Mouse (Mus musculus): ENCODE results near the gene Unc45a.

Gene Unc45a

DNA sequence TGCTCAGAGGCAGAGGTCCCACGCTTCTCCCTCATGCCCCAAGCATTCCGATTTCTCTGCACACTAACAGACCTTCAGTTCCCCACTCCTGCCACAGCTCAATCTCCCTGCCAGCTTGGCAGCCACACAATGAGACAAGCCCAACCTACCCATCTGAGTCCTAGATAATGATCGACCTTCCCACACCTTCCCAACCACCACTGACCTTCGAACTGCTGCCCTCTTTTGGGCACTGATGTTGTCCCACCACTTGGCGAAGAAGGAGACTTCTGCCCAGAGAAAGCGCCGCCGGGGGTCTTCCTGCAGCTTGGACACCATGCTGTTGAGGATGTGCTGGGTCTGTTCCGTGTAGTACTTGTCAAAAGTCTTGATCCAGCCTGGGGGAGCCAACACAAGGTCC, 27.2 kb upstream of the Unc45a start:
- DNase-seq (ENCODE audit: low read depth, low spot score), result no peak

DNA sequence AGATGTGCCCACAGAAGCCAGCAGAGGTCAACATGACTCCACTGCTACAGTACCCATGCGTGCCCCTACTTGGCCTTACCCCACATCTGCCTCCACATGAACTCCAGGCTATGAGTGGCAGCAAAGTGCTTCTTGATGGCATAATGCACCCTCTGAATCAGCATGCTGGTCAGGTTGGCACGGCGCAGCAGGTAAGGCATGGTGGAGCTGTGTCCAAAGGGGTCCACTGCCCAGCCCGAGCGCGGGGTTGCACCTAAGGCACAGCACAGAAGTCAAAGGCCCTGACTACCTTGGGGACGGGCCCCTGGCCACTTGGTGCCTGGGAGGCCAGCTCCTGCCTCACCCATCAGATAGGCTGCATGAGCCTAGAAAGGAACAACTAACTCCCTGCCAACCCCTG, 26.4 kb upstream of the Unc45a start:
- no peak for DNase-seq (ENCODE audit: low read depth, low spot score)

- no peak for DNase-seq (ENCODE audit: low read depth, low spot score)
These were observed 25.0 kb upstream of the Unc45a start for GRCm38 (mm10) chr7:80365759-80366158.

DNA sequence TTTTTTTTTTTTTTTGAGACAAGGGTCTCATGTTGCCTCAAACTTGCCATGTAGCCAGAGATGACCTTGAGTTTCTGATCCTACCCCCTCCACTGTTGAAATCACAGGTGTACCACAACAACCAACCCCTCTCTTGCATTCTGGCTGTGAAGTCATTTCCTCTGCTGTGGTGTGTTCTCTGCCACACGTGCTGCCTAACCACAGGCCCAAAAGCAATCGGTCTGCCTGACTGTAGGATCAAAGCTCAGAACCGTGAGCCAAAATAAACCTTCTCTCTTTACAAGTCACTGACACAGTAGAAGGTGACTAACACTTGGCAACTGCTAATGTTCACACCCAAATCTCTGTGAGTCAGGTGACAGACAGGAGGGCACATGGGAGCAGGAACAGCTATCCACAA, 19.6 kb upstream of the Unc45a start:
- DNase-seq (ENCODE audit: low read depth, low spot score), result no peak

DNA sequence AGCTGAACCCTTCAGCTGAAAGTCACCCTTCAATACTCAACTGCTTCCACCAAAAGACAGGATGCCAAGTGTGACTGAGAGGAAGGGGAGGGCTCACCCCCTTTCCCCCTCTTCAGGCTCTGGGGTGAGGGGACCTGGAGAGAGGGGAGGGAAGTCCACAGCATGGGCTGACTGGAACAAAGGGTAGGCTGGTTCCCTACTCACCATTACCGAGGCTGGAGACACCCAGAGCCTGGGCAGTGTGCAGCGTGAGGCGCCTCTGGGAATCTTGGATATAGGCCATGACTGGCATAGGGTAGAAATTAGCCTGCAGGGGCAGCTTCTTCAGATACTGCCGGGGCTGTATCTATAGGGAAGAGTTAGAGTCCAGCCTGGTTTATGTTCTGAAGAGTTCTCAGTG, 17.2 kb upstream of the Unc45a start:
- peak; percentile 29 for DNase-seq (ENCODE audit: low read depth, low spot score)

GRCm38 (mm10) chr7:80357156-80357555, 16.4 kb upstream of the Unc45a start:
- DNase-seq (ENCODE audit: low read depth, low spot score), result peak; percentile 90

GRCm38 (mm10) chr7:80356351-80356750, 15.5 kb upstream of the Unc45a start:
- DNase-seq (ENCODE audit: low read depth, low spot score), result no peak

- DNase-seq (ENCODE audit: low read depth, low spot score), result no peak
These were observed 12.1 kb upstream of the Unc45a start for GRCm38 (mm10) chr7:80352920-80353319.

DNA sequence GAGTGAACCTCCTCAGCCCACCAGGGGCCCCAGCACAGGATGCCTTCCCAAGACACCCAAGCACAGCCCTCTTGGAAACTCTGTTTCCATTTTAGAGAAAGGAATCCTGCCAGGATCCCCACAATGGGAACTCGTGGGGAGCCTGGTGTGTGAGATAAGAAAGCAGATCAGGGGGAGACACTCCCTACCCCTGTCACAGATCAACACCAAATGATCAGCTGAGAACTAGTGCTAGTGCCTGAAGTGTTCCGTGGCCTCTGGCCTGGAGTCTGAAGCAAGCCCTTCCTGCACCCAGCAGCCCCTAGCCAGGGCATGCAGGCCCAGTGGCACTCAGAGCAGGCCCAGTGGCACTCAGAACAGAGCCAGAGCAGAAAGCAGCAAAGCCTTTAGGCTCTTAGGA, 10.0 kb upstream of the Unc45a start:
- DNase-seq (ENCODE audit: low read depth, low spot score), result no peak

GRCm38 (mm10) chr7:80347670-80348586, 7.1 kb upstream of the Unc45a start:
- no peak for DNase-seq (ENCODE audit: low read depth, low spot score)

DNA sequence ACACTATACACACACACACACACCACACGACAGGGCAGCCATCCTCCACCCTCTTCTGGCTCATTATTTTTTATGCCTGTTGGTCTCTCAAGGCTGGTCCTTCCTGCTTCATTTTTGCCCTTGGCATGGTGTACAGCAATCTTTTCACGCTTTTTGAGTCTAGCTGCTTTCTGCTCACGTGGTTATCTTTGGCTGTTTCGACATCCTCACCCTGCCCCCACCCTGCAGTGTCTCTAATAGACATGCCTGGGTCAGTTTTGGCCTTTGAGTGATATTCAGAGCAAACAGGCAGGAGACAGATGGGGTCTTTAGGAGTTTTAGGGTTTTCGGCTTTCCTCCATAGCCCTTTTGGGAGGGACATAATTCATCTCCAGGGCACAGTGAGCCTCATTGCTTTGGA, 6.0 kb upstream of the Unc45a start:
- DNase-seq (ENCODE audit: low read depth, low spot score), result no peak

DNA sequence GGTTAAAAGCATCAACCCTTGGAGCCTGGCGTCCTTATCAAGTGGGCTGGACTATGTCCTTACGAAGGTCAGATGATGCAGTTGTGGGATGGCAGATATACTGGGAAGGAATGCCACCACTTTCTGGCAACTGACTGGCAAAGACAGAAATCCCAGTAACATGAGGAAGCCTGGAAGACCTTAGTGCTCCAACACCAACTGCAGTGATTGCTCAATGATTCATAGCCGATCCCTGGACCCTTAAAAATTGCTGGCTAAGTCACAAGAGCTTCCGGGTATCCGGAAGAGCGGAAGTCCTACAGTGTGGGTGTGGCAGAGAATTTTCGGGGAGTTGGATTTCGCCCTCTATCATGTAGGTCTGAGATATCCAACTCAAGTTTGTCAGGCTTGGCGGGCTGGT, 5.4 kb upstream of the Unc45a start:
- DNase-seq (ENCODE audit: low read depth, low spot score), result no peak

GRCm38 (mm10) chr7:80343270-80344018, 2.6 kb upstream of the Unc45a start:
- no peak for DNase-seq (ENCODE audit: low read depth, low spot score)

DNA sequence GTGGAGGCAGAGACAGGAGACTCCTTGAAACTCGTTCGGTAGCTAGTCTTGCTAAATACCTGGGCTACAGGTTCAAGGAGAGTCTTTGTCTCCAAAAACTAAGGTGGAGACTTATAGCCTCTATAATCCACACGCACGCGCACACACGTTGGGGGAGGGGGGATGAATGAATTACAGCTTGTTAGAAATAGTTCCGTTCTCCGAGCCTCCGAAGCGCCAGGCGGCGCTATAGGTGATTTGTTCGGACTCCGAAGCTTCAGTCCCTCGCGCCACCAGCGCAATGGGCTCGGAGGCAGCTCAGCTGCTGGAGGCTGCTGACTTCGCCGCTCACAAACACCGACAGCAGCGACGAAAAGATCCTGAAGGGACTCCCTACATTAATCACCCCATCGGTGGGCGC, 2.1 kb upstream of the Unc45a start, which contains the start of gene Hddc3:
Hddc3 (plus strand) TSS at position 247 of the 400 bp plus-strand sequence.
- peak; percentile 98 for DNase-seq (ENCODE audit: low read depth, low spot score)

GRCm38 (mm10) chr7:80341793-80342192, 988 bp upstream of the Unc45a start:
- DNase-seq (ENCODE audit: low read depth, low spot score), result no peak

DNA sequence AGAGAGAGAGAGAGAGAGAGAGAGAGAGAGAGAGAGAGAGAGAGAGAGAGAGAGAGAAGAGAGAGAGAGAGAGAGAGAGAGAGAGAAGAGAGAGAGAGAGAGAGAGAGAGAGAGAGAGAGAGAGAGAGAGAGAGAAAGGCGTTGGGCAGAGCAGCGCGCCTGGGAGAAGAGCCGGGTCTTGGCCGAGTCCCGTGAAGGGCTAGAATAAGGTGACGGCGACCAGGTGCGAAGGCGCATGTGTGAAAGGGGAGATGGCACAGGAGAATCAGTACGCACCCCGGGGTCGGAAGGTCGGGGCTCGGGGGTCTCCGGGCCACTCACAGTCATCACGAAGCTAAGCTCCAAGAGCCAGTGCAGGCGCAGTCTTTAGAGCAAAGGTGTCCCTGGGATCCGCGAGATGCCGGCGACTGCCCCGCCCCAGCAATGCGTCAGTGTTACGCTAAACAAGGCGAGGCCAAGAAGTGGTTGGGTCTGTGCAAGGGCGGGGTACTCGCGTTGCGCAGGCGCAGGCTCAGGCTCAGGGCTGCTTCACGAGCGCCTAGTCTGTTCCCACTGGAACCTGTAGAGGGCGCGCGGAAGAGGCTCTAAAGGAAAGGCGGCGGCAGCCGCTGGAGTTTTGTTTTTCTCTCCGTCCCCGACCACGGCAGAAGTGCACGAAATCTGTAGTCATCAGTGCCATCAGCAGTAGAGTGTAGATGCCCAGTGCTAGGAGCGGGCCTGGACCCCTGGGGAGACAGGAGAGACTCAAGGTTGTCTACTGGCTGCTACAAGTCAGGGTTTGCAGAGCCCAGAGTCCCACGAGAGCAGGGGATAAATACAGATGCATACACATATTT, 794 bp downstream of the Unc45a start:
- DNase-seq (ENCODE audit: low read depth, low spot score), result peak; percentile 99

DNA sequence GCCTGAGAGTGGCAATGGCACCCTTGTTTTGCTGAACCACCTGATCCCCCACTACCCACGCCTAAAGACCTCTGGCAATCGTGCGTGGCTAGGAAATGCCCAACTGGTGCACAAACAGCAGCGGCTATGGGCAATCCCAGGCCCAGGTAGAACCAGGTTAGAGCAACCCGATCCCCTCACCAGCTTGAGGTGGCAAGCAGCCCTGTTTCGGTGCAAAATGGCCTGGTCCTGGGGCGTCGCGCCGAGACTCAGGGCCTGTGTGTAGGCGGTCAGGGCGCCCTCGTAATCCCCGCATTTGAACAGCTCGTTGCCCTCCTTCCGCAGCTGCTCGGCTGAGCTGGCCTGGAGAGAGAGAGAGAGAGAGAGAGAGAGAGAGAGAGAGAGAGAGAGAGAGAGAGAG, 1.4 kb downstream of the Unc45a start:
- DNase-seq (ENCODE audit: low read depth, low spot score), result peak; percentile 58

GRCm38 (mm10) chr7:80336932-80337331, 3.9 kb downstream of the Unc45a start:
- no peak for DNase-seq (ENCODE audit: low read depth, low spot score)

DNA sequence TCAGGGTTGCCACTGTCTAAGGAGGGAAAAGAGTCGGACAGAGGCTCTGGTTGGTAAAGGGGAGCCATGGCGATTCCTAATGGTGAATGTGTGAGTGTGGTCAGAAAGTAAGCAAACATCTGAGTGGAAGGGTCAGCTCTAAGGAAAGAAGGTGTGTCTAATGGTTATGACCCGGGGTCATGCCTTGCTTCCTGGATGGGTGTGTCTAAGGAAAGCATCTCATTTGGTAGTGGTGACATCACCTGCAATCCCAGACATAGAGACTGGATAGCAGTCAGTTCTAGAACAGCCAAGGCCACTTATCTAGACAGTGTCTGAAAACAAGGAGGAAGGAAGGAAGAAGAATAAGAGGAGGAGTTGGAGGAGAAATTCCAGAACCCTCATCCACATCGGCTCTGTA, 6.0 kb downstream of the Unc45a start:
- no peak for DNase-seq (ENCODE audit: low read depth, low spot score)

GRCm38 (mm10) chr7:80331433-80331832, 9.4 kb downstream of the Unc45a start:
- no peak for DNase-seq (ENCODE audit: low read depth, low spot score)

DNA sequence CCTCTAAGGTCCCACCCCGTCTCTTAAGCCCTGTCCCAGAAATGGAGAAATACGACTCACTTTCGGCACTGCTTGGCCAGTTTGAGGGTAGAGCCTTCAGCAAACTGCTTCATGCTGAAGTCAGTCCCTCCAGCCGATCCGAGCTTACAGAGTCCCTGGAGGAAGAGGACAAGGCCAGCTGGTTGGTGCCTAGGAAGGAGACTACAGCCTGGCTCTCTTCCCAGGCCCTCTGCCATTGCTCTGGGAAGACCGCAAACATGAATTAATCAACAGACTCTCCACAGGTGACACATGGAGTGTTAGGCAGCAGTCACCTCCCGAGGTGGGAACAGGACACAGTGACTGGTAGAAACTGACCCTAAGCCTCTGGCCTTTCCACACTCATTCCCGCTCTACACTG, 10.5 kb downstream of the Unc45a start:
- peak; percentile 83 for DNase-seq (ENCODE audit: low read depth, low spot score)

DNA sequence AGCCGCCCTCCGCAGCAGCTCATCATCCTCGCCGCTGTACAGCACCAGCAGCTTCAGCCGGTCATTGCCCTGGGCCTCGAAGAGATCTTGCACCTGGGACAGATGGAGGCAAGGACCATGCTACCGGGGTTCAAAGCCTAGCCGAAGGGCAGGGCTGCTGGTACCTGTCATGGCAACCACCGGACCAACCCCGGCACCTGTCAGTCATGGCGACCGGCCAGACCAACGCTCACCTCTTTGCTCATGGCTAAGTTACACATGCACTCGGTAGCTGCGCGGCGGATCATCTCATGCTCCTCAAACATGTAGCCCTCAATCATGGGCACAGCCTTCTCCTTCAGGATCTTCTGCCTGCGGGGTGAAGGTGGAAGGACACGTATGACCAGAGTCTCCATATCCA, 14.7 kb downstream of the Unc45a start:
- no peak for DNase-seq (ENCODE audit: low read depth, low spot score)

Data from brain, adult 2 months (tissue).